Mouse (Mus musculus) bone marrow macrophage, adult 2 months (primary cell): ENCODE data around the gene Tnfsf18.

Experiments
- CTCF ChIP-seq: IDR thresholded peaks from 2 replicates; pipeline ENCODE4 v1.5.1; 2012; ENCODE audit warnings: low read depth, mild to moderate bottlenecking, low read length, moderate library complexity
- POLR2A ChIP-seq: IDR thresholded peaks from 2 replicates; pipeline ENCODE4 v1.6.1; 2012; ENCODE audit warnings: mild to moderate bottlenecking, low read depth, low read length, borderline replicate concordance

DNA sequence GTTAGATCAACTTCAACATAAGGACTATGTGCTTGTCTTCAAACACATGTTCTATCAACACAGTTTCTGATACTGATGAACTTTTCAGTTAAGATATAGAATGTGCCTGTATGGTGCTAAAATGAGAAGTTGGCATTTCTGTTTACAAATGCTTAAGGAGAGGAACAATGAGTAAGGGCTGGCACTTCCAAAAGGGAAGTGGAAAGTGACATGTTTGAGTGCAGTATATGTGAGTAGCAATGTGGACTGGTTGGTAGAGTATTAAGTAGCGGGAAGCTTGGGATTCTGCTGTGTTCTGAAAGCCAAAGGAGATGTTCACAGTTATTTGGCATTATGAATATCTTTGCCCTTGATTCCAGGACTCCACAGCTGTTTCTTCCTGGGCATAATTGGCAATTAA is 33.7 kb downstream of the Tnfsf18 start:
- TF ChIP-seq CTCF: no peak
- TF ChIP-seq POLR2A: no peak
